Mouse (Mus musculus) heart, adult 2 months (tissue): ENCODE measurements around the gene Phf13. TPM values are rescaled to one million over a fixed set of nuclear protein-coding genes. Genes with fewer than 3 reads are reported as not detected.

Experiments used
- DNase-seq, 2 experiments: peaks; one replicate each; pipeline ENCODE4 v3.0.0; 2021
- H3K27ac ChIP-seq: fragments of 200-600 bp; 2 replicates; pipeline ENCODE4 v1.8.1; 2022
- H3K27me3 ChIP-seq: fragments of 200-500 bp; 2 replicates; pipeline ENCODE4 v1.6.1; 2012; ENCODE audit warnings: mild to moderate bottlenecking, low read length, inconsistent platforms, mixed read lengths; ENCODE audit not compliant: control insufficient read depth, insufficient read depth
- H3K36me3 ChIP-seq: fragments of 200-500 bp; 2 replicates; pipeline ENCODE4 v1.6.1; 2012; ENCODE audit warnings: low read length, inconsistent platforms; ENCODE audit not compliant: control insufficient read depth, insufficient read depth
- H3K4me1 ChIP-seq: fragments of 200-500 bp; 2 replicates; pipeline ENCODE4 v1.6.1; 2011; ENCODE audit warnings: low read length; ENCODE audit not compliant: control insufficient read depth, insufficient read depth
- H3K4me3 ChIP-seq: fragments of 200-600 bp; 2 replicates; pipeline ENCODE4 v1.8.1; 2022
- H3K79me2 ChIP-seq: fragments of 200-500 bp; replicated peaks from 2 replicates; pipeline ENCODE4 v1.6.1; 2012; ENCODE audit warnings: mild to moderate bottlenecking, inconsistent platforms, low read length, moderate library complexity, mixed read lengths; ENCODE audit not compliant: control insufficient read depth, insufficient read depth
- H3K9ac ChIP-seq: fragments of 200-500 bp; 2 replicates; pipeline ENCODE4 v1.6.1; 2012; ENCODE audit warnings: low read depth, mild to moderate bottlenecking, control low read depth, inconsistent platforms, low read length, mixed read lengths
- CTCF ChIP-seq: fragments of 200-600 bp; IDR thresholded peaks from 2 replicates; pipeline ENCODE4 v1.8.1; 2022; ENCODE audit warnings: antibody characterized with exemption, mild to moderate bottlenecking, moderate library complexity
- EP300 ChIP-seq: fragments of 200-500 bp; IDR thresholded peaks from 2 replicates; pipeline ENCODE4 v1.6.1; 2011; ENCODE audit warnings: low read depth, low read length, control low read depth; ENCODE audit not compliant: insufficient read depth
- POLR2A ChIP-seq: fragments of 200-500 bp; IDR thresholded peaks from 2 replicates; pipeline ENCODE4 v1.6.1; 2011; ENCODE audit warnings: mild to moderate bottlenecking, low read depth, low read length, control low read depth; ENCODE audit not compliant: insufficient read depth
- WGBS: fragments of 180-500 bp; shearing (Covaris S2); methylation state at CpG from one replicate; pipeline ENCODE4 v1.1.7; 2018; 5-methylcytosine and 5-hydroxymethylcytosine counted together
- intact Hi-C: fragments of 180-260 bp; cut with DNase I; formaldehyde crosslinking; loops from one replicate; pipeline ENCODE4 v1.15.1; 2025
- polyA plus RNA-seq: library from polyadenylated mRNA; depleted of rRNA; stranded (reverse); fragments of >200 nt; gene quantifications from 2 replicates; pipeline ENCODE4 v1.2.3, GENCODE M21; 2012
- total RNA-seq, 2 experiments: library from RNA; stranded (reverse); gene quantifications; 2 replicates each; pipeline ENCODE4 v1.2.3; 2021

Gene Phf13
- total and polyA plus RNA-seq, 3 experiments: 3.0 to 4.8 (median 4.5) TPM

DNA sequence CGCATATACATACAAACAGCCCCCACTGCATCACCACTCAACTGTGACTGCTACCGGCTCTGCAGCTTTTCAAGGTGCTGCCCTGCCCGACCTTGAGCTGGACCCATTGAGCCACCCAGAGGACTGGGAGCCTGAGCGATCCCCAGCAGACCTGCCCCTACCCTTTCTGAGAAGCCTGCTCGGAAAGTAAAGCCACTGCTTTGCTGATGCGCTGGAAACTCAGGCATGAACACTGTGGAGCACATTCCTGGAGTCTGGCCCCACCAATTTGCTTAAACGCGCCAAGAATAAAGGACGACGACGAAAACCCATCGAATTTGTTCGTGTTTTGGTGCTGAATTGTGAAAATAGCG lies 12.1 kb upstream of the Phf13 start:
- under 1% methylated on average over 14 of the region's 14 CpGs for WGBS
- Histone ChIP-seq H3K9ac (peak overlapping the region; percentile 72), H3K27ac (peak overlapping the region; percentile 98), H3K4me1 (peaks cover 17% of the 10 kb centered on the region), H3K79me2 (peaks cover 3% of the 10 kb centered on the region; the same call in 1 of the 2 replicates), H3K27me3 (no peaks in the 10 kb centered on the region), H3K4me3 (peak overlapping the region; percentile 88), H3K36me3 (peaks cover 4% of the 10 kb centered on the region)
- TF ChIP-seq CTCF: no peak
- TF ChIP-seq POLR2A: no peak
- no peak for TF ChIP-seq EP300
- intact Hi-C loops: no loop called here
- DNase-seq: peak; percentile 50 to 61

DNA sequence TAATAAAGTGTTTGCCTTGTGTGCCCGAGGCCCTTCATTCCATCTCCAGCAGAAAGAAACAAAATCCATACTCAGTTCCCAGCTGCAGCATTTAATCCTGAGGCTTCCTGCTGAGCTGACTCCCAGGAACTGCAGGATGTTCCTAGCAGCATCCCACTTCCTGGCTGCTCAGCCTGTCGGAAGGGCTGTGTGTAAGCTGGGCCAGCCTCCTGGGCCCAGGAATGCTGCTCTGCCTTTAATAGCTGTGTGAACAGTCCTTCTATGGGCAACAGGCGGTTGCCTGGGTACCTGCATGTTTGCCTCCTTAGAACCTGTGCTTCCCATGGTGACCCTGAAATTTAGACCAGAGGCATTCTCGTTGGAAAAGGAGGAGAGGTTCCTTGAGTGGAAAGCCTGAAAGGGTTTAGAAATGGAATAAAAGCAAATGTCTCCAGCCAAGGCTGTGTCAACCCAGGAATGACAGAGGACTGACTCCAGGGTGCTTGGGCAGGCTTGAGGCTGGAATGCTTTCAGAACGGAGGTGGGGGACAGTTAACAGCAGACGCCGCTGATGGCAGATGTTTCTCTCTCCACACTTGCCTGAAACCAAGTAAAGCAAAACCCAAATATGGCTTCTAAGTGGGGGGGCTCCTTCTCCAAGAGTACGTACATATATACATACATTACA lies 11.6 kb upstream of the Phf13 start:
- 0 out of 2 replicates have a peak, but pooled peaks have one; percentile 16 for TF ChIP-seq EP300
- 0 out of 2 replicates have a peak, but pooled peaks have one; percentile 50 for TF ChIP-seq POLR2A
- no peak for TF ChIP-seq CTCF
- intact Hi-C loops: loop anchor here (1.0 kb wide), 1 partner anchor 10 kb away; no protein-coding TSS in a partner anchor
- H3K9ac ChIP-seq: peak overlapping the region; percentile 72
- H3K4me1 ChIP-seq: peaks cover 14% of the 10 kb centered on the region
- peaks cover 3% of the 10 kb centered on the region; the same call in 1 of the 2 replicates for H3K79me2 ChIP-seq
- peak overlapping the region; percentile 88 for H3K4me3 ChIP-seq
- 10% methylated on average over 8 of the region's 8 CpGs for WGBS
- peak overlapping the region; percentile 98 for H3K27ac ChIP-seq
- H3K36me3 ChIP-seq: peaks cover under 1% of the 10 kb centered on the region
- no peaks in the 10 kb centered on the region for H3K27me3 ChIP-seq
- DNase-seq: peak; percentile 57 to 58

GRCm38 (mm10) chr4:152006812-152007211 lies 10.8 kb upstream of the Phf13 start:
- Histone ChIP-seq H3K27ac (peak overlapping the region; percentile 98), H3K9ac (no peak overlapping the region), H3K4me3 (no peak overlapping the region), H3K79me2 (no peaks in the 10 kb centered on the region; the same call in 1 of the 2 replicates), H3K36me3 (no peaks in the 10 kb centered on the region; the same call in 1 of the 2 replicates), H3K27me3 (no peaks in the 10 kb centered on the region), H3K4me1 (peaks cover 10% of the 10 kb centered on the region)
- intact Hi-C loops: loop anchor here (1.0 kb wide), 1 partner anchor 10 kb away; no protein-coding TSS in a partner anchor
- no peak for DNase-seq
- TF ChIP-seq EP300 (no peak), POLR2A (no peak), CTCF (no peak)
- 65% methylated on average over 3 of the region's 3 CpGs for WGBS

- H3K27ac ChIP-seq: no peak overlapping the region
- no peaks in the 10 kb centered on the region; the same call in 1 of the 2 replicates for H3K79me2 ChIP-seq
- peak; percentile 65 for TF ChIP-seq CTCF
- TF ChIP-seq POLR2A: no peak
- intact Hi-C loops: no loop called here
- H3K4me1 ChIP-seq: peaks cover 8% of the 10 kb centered on the region
- H3K27me3 ChIP-seq: no peaks in the 10 kb centered on the region
- no peaks in the 10 kb centered on the region for H3K36me3 ChIP-seq
- H3K9ac ChIP-seq: no peak overlapping the region
- H3K4me3 ChIP-seq: no peak overlapping the region
- no peak for DNase-seq
- 84% methylated on average over 6 of the region's 6 CpGs for WGBS
Measured at GRCm38 (mm10) chr4:152006137-152006536, 10.1 kb upstream of the Phf13 start.

GRCm38 (mm10) chr4:152002063-152002462 lies 6.0 kb upstream of the Phf13 start:
- no peak overlapping the region for H3K9ac ChIP-seq
- no peak overlapping the region for H3K27ac ChIP-seq
- H3K4me1 ChIP-seq: no peaks in the 10 kb centered on the region
- no peaks in the 10 kb centered on the region; the same call in 1 of the 2 replicates for H3K36me3 ChIP-seq
- WGBS: 96% methylated on average over 3 of the region's 3 CpGs
- H3K4me3 ChIP-seq: no peak overlapping the region
- H3K79me2 ChIP-seq: no peaks in the 10 kb centered on the region
- no peak for DNase-seq
- no peaks in the 10 kb centered on the region for H3K27me3 ChIP-seq
- TF ChIP-seq EP300 (no peak), POLR2A (no peak), CTCF (no peak)
- intact Hi-C loops: loop anchor here (2.0 kb wide), 1 partner anchor 19 kb away; no protein-coding TSS in a partner anchor

- H3K9ac ChIP-seq: no peak overlapping the region
- WGBS: 72% methylated on average over 4 of the region's 4 CpGs
- intact Hi-C loops: no loop called here
- H3K79me2 ChIP-seq: no peaks in the 10 kb centered on the region
- H3K36me3 ChIP-seq: no peaks in the 10 kb centered on the region; the same call in 1 of the 2 replicates
- TF ChIP-seq POLR2A (no peak), CTCF (no peak), EP300 (no peak)
- no peak overlapping the region for H3K27ac ChIP-seq
- no peak overlapping the region for H3K4me3 ChIP-seq
- no peaks in the 10 kb centered on the region for H3K27me3 ChIP-seq
- H3K4me1 ChIP-seq: no peaks in the 10 kb centered on the region
- no peak for DNase-seq
Measured at GRCm38 (mm10) chr4:152001335-152001734, 5.3 kb upstream of the Phf13 start.
